Mouse (Mus musculus) macrophage (primary cell): Measurements from ENCODE around the gene Trmt13. TPM values are rescaled to one million over a fixed set of nuclear protein-coding genes. Genes with fewer than 3 reads are reported as not detected.
A peak's percentile ranks its signal among the peaks of the same experiment; 100 is the strongest.
"Not testable (repeated sequence)": the region's sequence is repeated elsewhere in the genome, so short reads cannot be mapped to it uniquely, and the experiment has no call there.

Experiments used
- H3K27ac ChIP-seq: fragments of 350-480 bp; formaldehyde crosslinking; 2 replicates; pipeline ENCODE4 v1.9.0; 2021
- H3K36me3 ChIP-seq: fragments of 350-480 bp; formaldehyde crosslinking; 2 replicates; pipeline ENCODE4 v1.9.0; 2021; ENCODE audit errors: inconsistent target
- H3K4me3 ChIP-seq: fragments of 350-480 bp; formaldehyde crosslinking; 2 replicates; pipeline ENCODE4 v1.9.0; 2021; ENCODE audit errors: inconsistent target
- H3K79me2 ChIP-seq: fragments of 350-480 bp; formaldehyde crosslinking; 2 replicates; pipeline ENCODE4 v1.9.0; 2021; ENCODE audit errors: inconsistent target
- WGBS: methylation state at CpG from one replicate; pipeline ENCODE4 v1.1.7; 2026; ENCODE audit warnings: inconsistent platforms; ENCODE audit not compliant: missing documents; 5-methylcytosine and 5-hydroxymethylcytosine counted together
- polyA plus RNA-seq: library from polyadenylated mRNA; stranded (reverse); fragments of 250-400 nt; gene quantifications from 3 replicates; pipeline ENCODE4 v1.2.4, GENCODE M21; 2018; ENCODE audit warnings: inconsistent platforms
- total RNA-seq, 78 experiments: library from RNA; depleted of rRNA; stranded (reverse); fragments of 250-400 nt; gene quantifications; 1 replicate in 9 of 78; 2 replicates in 24 of 78; 3 replicates in 43 of 78; 4 replicates in 2 of 78; pipeline ENCODE4 v1.2.4; 2018; ENCODE audit warnings: inconsistent platforms in 56 of 78

Trmt13 gene
- 100 to 1,000 TPM in 1 of 26 experiments, 10 to 100 TPM in 25; 26.2 to 109 (median 66.4) TPM for total RNA-seq (2018; cell fraction: chromatin; rRNA removed)
- total RNA-seq (2018; cell fraction: cytosol; rRNA removed): 1 to 10 TPM; 2.6 to 9.1 (median 5.2) TPM
- 10 to 100 TPM; 13.0 to 94.1 (median 35.1) TPM for total RNA-seq (2018; cell fraction: nucleus; rRNA removed)
- 7.4 to 9.9 TPM (median 9.7 TPM) in 3 replicates for polyA plus RNA-seq

DNA sequence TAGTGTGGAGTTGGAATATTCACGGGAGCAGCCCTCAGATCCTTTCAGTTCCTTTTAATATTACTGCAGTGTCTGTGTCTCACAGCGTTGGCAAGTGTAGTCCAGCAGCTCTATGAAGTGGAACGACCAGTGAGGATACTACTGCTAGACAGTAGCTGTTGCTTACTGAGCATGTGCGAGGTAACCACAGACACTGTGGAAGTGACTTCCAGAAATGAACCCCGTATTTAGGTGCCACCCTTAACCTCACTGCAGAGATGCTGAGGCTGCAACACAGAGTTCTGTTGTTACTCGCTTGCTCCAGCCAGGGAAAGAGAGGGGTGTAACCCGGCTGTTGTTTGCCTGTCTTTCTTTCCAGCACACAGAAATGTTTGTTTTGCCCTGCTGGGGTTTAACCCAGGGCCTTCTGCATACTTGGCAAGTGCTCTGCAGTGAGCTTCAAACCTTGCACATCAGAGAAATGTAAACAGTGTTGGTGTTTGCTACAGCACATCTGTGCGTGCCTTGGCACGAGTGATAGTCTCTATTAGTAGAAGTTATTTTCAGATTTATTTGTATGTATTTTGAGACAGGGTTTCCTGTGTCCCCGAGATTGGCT is at the start of gene Trmt13:
Gene Trmt13 (minus strand): TSS at position 293 of the 598 bp plus-strand sequence.
- Histone ChIP-seq H3K4me3 (no peak within 1 kb of the TSS), H3K36me3 (0 out of 2 replicates have a peak, but pooled peaks cover 4% of the 10 kb centered on the region), H3K79me2 (no peaks in the 10 kb centered on the region), H3K27ac (no peak within 1 kb of the TSS)
- WGBS: 83% methylated on average over 10 of the region's 10 CpGs

DNA sequence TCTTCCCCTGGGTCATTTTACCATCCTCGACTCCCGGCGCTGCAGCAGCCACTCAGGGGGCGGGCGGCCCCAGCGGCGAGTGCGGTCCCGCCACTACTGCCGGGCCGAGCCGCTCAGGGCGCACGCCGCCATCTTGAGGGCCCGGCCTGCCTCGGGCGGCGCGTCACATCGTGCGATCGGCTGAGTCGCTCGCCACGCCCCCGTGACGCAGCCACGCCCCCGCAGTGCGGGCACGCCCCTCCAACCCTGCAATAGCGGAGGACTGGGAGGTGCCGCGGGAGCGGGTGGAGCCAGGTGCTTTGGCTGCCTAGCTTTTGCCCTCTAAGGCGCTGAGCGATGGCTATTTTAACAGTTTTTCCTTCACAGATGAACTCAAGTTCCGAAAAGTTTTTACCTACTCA is 48.1 kb upstream of the Trmt13 start, which contains the start of gene Mfsd14a:
Gene Mfsd14a (minus strand): TSS at position 215 of the 401 bp plus-strand sequence.
- H3K36me3 ChIP-seq: no peaks in the 10 kb centered on the region
- peak within 1 kb of the TSS; percentile 61 for H3K27ac ChIP-seq
- H3K79me2 ChIP-seq: peaks cover 44% of the 10 kb centered on the region
- peak within 1 kb of the TSS; percentile 71 for H3K4me3 ChIP-seq
- 0% methylated on average over 37 of the region's 39 CpGs for WGBS

DNA sequence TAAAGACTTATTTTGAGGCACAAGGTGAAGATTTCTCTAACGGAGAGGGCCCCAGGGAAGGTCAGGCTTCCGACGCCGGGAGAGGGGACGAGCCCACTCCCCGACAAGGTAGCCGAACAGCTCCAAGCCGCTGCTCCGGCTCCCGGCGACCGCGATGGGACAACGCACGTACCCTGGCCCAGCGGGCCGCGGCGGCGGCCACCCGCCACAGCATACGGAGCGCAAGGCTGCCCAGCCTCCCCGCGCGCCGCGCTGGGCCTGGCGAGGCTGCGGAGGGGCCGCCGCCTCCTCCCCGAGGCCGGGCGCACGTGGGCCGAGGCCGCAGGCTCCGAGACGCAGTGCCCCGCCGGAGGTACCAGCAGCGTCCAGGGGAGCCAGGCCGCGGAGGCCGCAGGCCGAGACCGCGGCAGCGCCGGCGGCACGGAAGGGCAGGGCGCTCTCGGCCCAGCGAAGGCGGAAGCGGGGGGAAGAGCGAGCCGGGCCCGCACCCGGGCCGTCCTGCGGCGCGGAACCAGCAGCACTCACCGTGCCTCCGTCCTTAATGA is 47.6 kb upstream of the Trmt13 start:
- under 1% methylated on average over 68 of the region's 68 CpGs for WGBS
- no peaks in the 10 kb centered on the region for H3K36me3 ChIP-seq
- H3K27ac ChIP-seq: peak overlapping the region; percentile 61
- peaks cover 49% of the 10 kb centered on the region for H3K79me2 ChIP-seq
- H3K4me3 ChIP-seq: peak overlapping the region; percentile 71

DNA sequence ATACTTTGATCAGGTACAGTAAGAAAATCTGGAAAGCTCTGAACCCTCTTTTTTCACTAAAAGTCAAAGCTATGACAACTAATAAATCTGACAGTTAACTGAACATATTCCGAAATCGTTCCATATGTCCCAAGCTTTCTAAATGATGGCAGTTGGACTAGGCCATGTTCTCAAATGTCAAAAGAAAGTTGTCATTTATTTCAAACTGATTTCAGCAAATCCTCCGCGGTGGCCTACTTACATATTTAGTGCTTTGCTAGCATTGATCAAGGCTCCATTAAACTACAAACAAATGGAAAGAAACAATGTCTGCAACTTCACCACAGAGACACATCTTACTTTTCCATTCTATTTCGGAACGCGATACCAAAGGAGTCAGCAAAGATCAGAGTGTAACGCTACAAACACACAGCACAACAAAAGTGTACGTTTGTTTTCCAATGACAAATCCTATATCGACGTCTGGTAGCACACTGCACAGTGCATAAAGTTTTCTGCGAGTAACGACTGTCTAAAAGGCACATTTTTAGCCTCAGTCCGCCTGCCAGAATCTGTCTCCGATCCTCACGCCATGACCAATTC is 47.0 kb upstream of the Trmt13 start:
- Histone ChIP-seq H3K4me3 (peak overlapping the region; percentile 71), H3K79me2 (peaks cover 54% of the 10 kb centered on the region), H3K36me3 (no peaks in the 10 kb centered on the region), H3K27ac (peak overlapping the region; percentile 61)
- WGBS: 6% methylated on average over 16 of the region's 16 CpGs

DNA sequence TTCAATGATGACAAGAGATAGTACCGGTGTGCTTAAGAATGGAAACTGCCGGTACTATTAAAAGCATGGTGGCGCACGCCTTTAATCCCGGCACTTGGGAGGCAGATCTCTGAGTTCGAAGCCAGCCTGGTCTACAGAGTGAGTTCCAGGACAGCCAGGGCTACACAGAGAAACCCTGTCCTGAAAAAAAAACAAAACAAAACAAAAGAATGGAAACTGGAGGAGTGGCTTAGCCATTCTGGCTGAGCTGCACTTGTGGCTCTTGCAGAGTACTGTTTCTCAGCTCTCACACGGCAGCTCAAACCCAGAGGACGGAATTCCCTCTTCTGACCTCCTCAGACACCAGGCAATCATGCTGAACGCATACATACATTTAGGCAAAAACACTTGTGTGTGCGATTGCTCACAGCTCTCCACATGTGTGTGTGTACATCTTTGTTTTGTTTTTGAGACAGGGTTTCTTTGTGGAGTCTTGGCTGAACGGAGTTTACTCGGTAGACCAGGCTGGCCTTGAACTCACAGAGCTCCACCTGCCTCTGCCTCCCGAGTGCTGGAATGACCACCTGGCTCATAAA is 45.6 kb upstream of the Trmt13 start:
- Histone ChIP-seq H3K79me2 (peaks cover 69% of the 10 kb centered on the region), H3K27ac (no peak overlapping the region), H3K4me3 (no peak overlapping the region), H3K36me3 (no peaks in the 10 kb centered on the region)
- WGBS: 95% methylated on average over 11 of the region's 13 CpGs

DNA sequence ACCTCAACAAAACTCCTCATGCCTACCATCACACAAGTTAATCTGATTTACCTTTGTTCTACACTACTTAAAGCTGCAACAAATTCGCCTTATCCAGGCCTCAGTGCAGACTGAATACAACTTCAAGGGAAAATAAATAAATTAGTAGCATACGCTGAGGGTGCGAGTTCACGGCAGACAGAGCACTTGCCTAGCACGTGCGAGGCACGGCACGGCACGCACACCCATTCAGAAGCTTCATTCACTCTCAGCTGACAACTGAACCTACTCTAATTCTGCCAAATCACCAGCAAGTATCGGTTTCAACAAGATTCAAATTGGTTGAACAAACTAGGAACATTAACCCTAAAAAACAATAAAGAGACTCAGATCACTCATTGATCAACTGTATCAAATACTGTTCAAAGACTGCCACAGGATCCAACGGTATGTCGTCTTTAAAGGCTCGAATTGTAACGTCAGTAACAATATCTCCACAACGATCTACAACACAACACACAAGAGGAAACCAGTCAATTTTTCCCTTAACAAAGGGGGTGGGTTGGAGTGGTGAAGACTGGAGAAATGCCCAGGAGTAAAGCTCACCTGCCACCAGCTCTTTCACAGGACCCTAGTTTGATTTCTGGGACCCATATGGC is 44.7 kb upstream of the Trmt13 start:
- H3K79me2 ChIP-seq: peaks cover 78% of the 10 kb centered on the region
- no peaks in the 10 kb centered on the region for H3K36me3 ChIP-seq
- 87% methylated on average over 15 of the region's 15 CpGs for WGBS
- H3K27ac ChIP-seq: no peak overlapping the region
- no peak overlapping the region for H3K4me3 ChIP-seq

DNA sequence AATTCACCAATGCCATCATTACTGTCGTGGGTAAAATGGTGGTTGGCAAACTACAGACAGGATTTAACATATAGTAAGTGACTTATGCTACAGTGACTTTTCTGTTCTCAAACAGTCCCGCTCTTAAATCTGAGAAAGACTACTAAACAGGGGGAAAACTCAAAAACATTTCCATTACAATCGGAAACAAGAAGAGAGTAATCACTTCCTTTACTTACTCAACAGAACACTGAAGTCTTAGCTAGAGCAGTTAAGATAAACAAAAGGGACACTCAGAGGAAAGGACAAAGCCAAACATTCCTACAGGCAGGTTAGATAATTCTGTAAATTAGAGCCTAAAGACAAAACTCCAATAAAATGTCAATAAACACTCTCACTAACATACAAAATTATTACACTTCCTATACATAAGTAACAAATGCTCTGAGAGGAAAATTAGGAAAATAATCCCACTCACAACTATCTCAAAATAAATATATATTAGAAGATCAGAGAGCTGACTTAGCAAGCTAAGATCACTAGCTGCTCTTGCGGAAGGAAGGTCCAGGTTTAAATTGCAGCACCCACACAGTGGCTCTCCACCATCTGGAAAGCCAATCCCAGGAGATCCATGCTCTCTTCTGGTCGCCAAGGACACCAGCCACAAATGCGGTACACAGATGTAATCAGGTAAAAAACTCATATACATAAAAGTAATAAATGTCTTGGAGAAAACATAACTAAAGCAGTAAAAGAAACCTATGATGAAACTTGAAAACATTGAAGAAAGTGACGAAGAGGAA is 42.0 kb upstream of the Trmt13 start:
- Histone ChIP-seq H3K79me2 (peaks cover 100% of the 10 kb centered on the region), H3K36me3 (no peaks in the 10 kb centered on the region), H3K27ac (no peak overlapping the region), H3K4me3 (no peak overlapping the region)
- 86% methylated on average over 7 of the region's 7 CpGs for WGBS

DNA sequence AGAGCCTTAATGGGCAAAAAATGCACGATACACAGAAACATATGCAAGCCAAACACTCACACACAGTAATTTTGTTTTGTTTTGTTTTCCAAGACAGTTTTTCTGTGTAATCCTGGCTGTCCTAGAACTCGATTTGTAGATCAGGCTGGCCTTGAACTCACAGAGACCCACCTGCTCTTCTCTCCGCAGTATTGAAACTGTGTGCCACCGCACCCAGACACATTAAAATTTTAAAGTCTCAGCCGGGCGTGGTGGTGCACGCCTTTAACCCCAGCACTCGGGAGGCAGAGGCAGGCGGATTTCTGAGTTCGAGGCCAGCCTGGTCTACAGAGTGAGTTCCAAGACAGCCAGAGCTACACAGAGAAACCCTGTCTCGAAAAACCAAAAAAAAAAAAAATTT is 39.7 kb upstream of the Trmt13 start:
- not testable (repeated sequence) for H3K36me3 ChIP-seq
- WGBS: 98% methylated on average over 4 of the region's 11 CpGs

DNA sequence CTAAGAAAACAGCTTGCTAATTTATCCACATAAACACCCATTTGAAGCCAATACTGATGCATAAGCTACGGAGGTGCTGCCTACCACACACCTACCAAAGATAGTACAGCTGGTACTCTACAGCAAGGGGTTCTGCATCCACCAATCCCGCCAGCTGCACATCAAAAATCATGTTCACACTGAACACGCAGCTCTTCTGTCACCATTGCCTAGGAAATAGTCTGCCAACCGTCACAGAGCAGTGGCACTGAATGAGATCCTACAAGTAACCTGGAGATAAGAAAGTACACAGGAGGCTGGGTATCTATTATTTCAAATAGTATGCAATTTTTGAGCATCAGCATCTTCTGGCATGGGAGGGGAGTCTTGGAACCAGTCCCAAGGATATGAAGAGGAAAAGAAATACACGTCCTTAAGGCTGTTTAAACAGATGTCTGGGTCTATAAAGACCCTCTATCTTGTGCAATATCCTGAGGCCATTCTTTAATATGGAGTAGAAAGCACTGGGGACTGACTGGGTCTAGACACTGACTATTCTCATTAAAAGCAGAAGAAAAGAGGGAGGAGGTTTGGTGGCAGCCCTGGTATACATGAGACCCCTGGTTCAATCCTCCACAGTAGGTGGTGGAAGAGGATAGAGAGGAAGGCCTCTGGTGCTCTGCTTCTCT is 39.0 kb upstream of the Trmt13 start:
- peaks cover 89% of the 10 kb centered on the region for H3K79me2 ChIP-seq
- no peak overlapping the region for H3K27ac ChIP-seq
- H3K4me3 ChIP-seq: no peak overlapping the region
- 87% methylated on average over 5 of the region's 5 CpGs for WGBS
- no peaks in the 10 kb centered on the region for H3K36me3 ChIP-seq

More for the DNA sequence above, 39.7 kb upstream of the Trmt13 start:
- not testable (repeated sequence) for H3K4me3 ChIP-seq, H3K27ac ChIP-seq
- peaks cover 95% of the 10 kb centered on the region for H3K79me2 ChIP-seq

DNA sequence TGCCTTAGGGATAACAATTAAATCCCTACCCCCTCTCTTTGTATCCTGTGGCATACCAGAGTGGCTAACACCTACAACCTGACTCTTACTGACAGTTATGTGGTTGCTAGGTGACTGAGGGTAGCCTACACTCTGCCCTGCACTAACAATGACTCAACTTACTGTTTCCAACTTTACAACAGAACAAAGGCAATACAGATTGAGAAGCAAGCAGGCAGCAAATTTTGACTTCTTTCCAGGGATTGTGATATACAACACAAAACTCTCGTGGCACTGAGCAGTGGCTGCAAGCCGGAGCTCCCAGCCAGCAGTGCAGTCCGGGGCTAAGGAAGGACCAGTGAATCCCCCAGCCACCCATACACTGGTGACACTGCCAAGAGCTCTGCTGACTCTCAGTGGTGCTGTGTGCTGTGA is 37.7 kb upstream of the Trmt13 start:
- H3K4me3 ChIP-seq: no peak overlapping the region
- H3K79me2 ChIP-seq: peaks cover 87% of the 10 kb centered on the region
- 82% methylated on average over 3 of the region's 3 CpGs for WGBS
- H3K27ac ChIP-seq: no peak overlapping the region
- H3K36me3 ChIP-seq: peaks cover 6% of the 10 kb centered on the region; the same call in 1 of the 2 replicates

DNA sequence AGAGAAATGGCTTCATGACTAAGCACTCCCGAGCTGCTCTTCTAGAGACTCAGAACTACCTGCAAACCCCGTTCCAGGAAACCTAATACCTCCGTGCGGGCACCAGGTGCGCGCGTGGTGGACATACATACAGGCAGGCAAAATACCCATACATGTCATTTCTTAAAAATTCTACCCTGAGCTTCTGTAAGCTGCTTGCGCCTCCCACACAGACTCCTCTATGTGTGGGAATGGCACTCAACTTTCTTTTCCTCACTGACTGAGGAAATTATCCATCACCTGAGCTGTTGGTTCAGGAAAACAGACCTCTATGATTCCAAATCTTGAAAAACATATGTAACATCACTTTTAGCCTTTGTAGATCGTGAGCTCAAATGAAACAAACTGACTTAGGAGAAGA is 36.3 kb upstream of the Trmt13 start:
- H3K36me3 ChIP-seq: peaks cover 18% of the 10 kb centered on the region
- H3K79me2 ChIP-seq: peaks cover 78% of the 10 kb centered on the region
- no peak overlapping the region for H3K27ac ChIP-seq
- H3K4me3 ChIP-seq: no peak overlapping the region
- WGBS: 94% methylated on average over 9 of the region's 9 CpGs

DNA sequence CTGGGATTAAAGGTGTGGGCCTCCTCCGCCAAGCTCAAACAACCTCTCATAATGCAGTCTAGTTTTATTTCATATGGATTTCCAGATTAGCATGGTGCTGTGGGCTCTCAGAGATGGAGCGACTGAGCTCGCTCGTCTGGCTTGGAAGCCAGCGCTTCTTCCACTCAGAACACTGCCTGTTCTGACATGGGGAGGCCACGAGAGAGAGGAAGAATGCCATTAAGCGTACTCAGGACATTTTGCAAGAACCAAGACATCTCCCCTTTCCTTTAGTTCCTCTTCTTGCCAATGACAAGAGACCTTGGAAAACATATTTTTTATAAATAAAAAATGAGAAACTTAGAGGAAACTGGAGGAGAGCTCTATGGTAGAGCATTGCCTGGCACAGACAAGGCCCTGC is 34.4 kb upstream of the Trmt13 start:
- WGBS: 37% methylated on average over 7 of the region's 7 CpGs
- Histone ChIP-seq H3K4me3 (no peak overlapping the region), H3K79me2 (peaks cover 59% of the 10 kb centered on the region), H3K36me3 (peaks cover 34% of the 10 kb centered on the region), H3K27ac (peak overlapping the region; percentile 43)

DNA sequence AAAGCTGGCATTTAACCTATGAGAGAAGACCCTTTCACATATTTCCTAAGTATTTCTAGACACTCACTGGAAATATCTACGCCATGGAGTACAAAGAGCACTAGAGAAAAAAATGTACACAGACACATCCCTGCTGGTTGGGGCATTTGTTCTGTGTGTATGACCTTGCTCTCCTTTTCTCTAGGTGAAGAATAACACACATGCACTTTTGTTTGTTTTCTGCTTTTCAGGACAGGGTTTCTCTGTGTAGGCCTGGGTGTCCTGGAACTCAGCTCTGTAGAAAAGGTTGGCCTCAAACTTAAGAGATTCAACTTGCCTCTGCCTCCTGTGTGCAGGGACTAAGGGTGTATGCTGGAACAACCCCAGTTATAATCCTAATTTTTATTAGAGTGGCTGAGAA is 32.0 kb upstream of the Trmt13 start:
- Histone ChIP-seq H3K79me2 (peaks cover 34% of the 10 kb centered on the region), H3K4me3 (no peak overlapping the region), H3K36me3 (peaks cover 50% of the 10 kb centered on the region), H3K27ac (no peak overlapping the region)
- WGBS: 100% methylated on average over 1 of the region's 1 CpGs
